Mouse (Mus musculus) forebrain, embryonic 14.5 days (tissue): ENCODE measurements around the gene Evx2. TPM values are rescaled to one million over a fixed set of nuclear protein-coding genes. Genes with fewer than 3 reads are reported as not detected.
A peak's percentile ranks its signal among the peaks of the same experiment; 100 is the strongest.

Experiments
- ATAC-seq: fragments of 200-750 bp; cut with Nextera tagmentation; 2 replicates; pipeline ENCODE4 v1.8.0; 2017; ENCODE audit warnings: mild to moderate bottlenecking, moderate library complexity
- DNase-seq: peaks from one replicate; pipeline ENCODE4 v3.0.0-alpha.2; 2015; ENCODE audit warnings: low spot score
- H3K27ac ChIP-seq: fragments of 300-500 bp; sonication (generic); 2 replicates; pipeline ENCODE4 v1.5.1; 2014; ENCODE audit warnings: low read depth, mild to moderate bottlenecking, control low read depth, low read length, moderate library complexity
- H3K27me3 ChIP-seq: fragments of 300-500 bp; sonication (generic); replicated peaks from 2 replicates; pipeline ENCODE4 v1.6.1; 2014; ENCODE audit warnings: low read length, control low read depth, mixed read lengths; ENCODE audit not compliant: control insufficient read depth, insufficient read depth
- H3K36me3 ChIP-seq: fragments of 300-500 bp; sonication (generic); 2 replicates; pipeline ENCODE4 v1.6.1; 2014; ENCODE audit warnings: low read length, control low read depth; ENCODE audit not compliant: control insufficient read depth, insufficient read depth
- H3K4me1 ChIP-seq: fragments of 300-500 bp; sonication (generic); 2 replicates; pipeline ENCODE4 v1.6.1; 2014; ENCODE audit warnings: antibody characterized with exemption, low read length, control low read depth; ENCODE audit not compliant: control insufficient read depth, insufficient read depth
- H3K4me2 ChIP-seq: fragments of 300-500 bp; sonication (generic); 2 replicates; pipeline ENCODE4 v1.6.1; 2014; ENCODE audit warnings: mild to moderate bottlenecking, control low read depth, low read length
- H3K4me3 ChIP-seq: fragments of 300-500 bp; sonication (generic); 2 replicates; pipeline ENCODE4 v1.5.1; 2014; ENCODE audit warnings: low read depth, low read length, control low read depth
- H3K9ac ChIP-seq: fragments of 300-500 bp; sonication (generic); 2 replicates; pipeline ENCODE4 v1.6.1; 2014; ENCODE audit warnings: mild to moderate bottlenecking, low read length, control low read depth, moderate library complexity
- H3K9me3 ChIP-seq: fragments of 300-500 bp; sonication (generic); replicated peaks from 2 replicates; pipeline ENCODE4 v1.6.1; 2016; ENCODE audit warnings: low read length, control low read depth, mixed read lengths; ENCODE audit not compliant: control insufficient read depth
- WGBS: fragments of 180-500 bp; shearing (Covaris S2); extraction: QIAGEN DNeasy Blood & Tissue Kit; methylation state at CpG from one replicate; pipeline ENCODE4 v1.1.7; 2014; 5-methylcytosine and 5-hydroxymethylcytosine counted together
- polyA plus RNA-seq: library from polyadenylated mRNA; unstranded; fragments of >200 nt; fragmentation: Nextera tagmentation; extraction: Ambion mirVana; gene quantifications from 2 replicates; pipeline ENCODE4 v1.2.1, GENCODE M21; 2014

Gene Evx2
- polyA plus RNA-seq, 1 experiment from 2014 or later, result not detected

DNA sequence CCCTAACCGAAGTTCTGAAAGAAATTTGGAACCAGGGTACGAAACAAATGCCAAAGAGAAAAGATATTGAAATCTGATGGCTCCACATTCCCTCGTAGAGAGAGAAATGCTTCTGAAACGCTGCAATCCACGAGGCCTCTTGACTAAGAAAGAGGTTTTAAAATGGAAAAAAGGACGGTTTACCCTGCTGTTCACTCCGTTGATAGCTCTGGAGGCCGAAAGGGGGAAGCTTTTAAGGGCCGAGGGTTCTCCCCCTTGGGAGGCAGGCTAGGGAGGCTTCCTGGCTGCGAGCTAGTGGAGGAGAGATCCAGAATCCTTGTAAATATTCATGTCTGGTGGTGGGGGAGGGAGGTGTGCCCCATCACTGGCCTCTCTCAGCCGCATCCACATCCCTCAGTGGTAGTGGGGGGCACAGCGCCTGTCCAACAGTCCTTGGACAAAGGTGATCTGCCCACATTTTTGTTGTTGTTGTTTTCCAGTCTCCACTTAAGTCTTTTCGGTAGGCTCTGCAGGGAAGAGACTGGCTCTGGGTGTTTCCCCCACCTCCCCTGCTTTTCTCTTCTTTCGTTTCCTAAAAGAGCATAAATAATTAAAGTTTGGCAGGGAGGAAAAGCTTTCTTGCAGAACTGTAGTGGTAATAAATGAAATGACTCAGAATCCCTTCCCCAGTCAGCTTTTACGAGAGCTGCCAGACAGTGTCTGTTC is 19.7 kb upstream of the Evx2 start, which contains the start of gene Hoxd11:
Hoxd11 (plus strand) TSS at position 667 of the 705 bp plus-strand sequence.
- H3K4me2 ChIP-seq, result no peak within 1 kb of the TSS
- ATAC-seq (no peak), DNase-seq (no peak)
- peaks cover 100% of the 10 kb centered on the region for H3K27me3 ChIP-seq
- H3K27ac ChIP-seq, result no peak within 1 kb of the TSS
- no peak within 1 kb of the TSS for H3K4me3 ChIP-seq
- 2% methylated on average over 15 of the region's 15 CpGs for WGBS
- H3K9me3 ChIP-seq, result no peaks in the 10 kb centered on the region
- H3K36me3 ChIP-seq, result no peaks in the 10 kb centered on the region
- H3K4me1 ChIP-seq, result no peaks in the 10 kb centered on the region
- no peak within 1 kb of the TSS for H3K9ac ChIP-seq

- peaks cover 100% of the 10 kb centered on the region for H3K27me3 ChIP-seq
- no peaks in the 10 kb centered on the region for H3K9me3 ChIP-seq
- H3K9ac ChIP-seq, result no peak overlapping the region
- no peak overlapping the region for H3K4me2 ChIP-seq
- no peak for ATAC-seq
- no peak overlapping the region for H3K4me3 ChIP-seq
- no peaks in the 10 kb centered on the region for H3K36me3 ChIP-seq
- no peak for DNase-seq
- WGBS, result 9% methylated on average over 2 of the region's 2 CpGs
- H3K4me1 ChIP-seq, result no peaks in the 10 kb centered on the region
- no peak overlapping the region for H3K27ac ChIP-seq
Measured at GRCm38 (mm10) chr2:74677106-74677505, 17.7 kb upstream of the Evx2 start.

GRCm38 (mm10) chr2:74676376-74677052 is 17.2 kb upstream of the Evx2 start:
- H3K9me3 ChIP-seq, result no peaks in the 10 kb centered on the region
- no peaks in the 10 kb centered on the region for H3K4me1 ChIP-seq
- DNase-seq (no peak), ATAC-seq (no peak)
- H3K9ac ChIP-seq, result no peak overlapping the region
- H3K4me3 ChIP-seq, result no peak overlapping the region
- no peaks in the 10 kb centered on the region for H3K36me3 ChIP-seq
- H3K27me3 ChIP-seq, result peaks cover 100% of the 10 kb centered on the region
- no peak overlapping the region for H3K27ac ChIP-seq
- no peak overlapping the region for H3K4me2 ChIP-seq
- 3% methylated on average over 9 of the region's 9 CpGs for WGBS

- DNase-seq, result no peak
- H3K4me1 ChIP-seq, result no peaks in the 10 kb centered on the region
- 5% methylated on average over 24 of the region's 24 CpGs for WGBS
- no peak overlapping the region for H3K9ac ChIP-seq
- peaks cover 100% of the 10 kb centered on the region for H3K27me3 ChIP-seq
- no peak overlapping the region for H3K4me2 ChIP-seq
- H3K36me3 ChIP-seq, result no peaks in the 10 kb centered on the region
- H3K27ac ChIP-seq, result no peak overlapping the region
- no peak overlapping the region for H3K4me3 ChIP-seq
- no peak for ATAC-seq
- H3K9me3 ChIP-seq, result no peaks in the 10 kb centered on the region
Measured at GRCm38 (mm10) chr2:74675666-74676282, 16.4 kb upstream of the Evx2 start.

- ATAC-seq, result no peak
- H3K4me2 ChIP-seq, result no peak within 1 kb of the TSS
- peaks cover 97% of the 10 kb centered on the region for H3K27me3 ChIP-seq
- 2% methylated on average over 47 of the region's 47 CpGs for WGBS
- no peaks in the 10 kb centered on the region for H3K36me3 ChIP-seq
- DNase-seq, result no peak
- H3K9me3 ChIP-seq, result no peaks in the 10 kb centered on the region
- H3K4me3 ChIP-seq, result no peak within 1 kb of the TSS
- no peak within 1 kb of the TSS for H3K27ac ChIP-seq
- H3K4me1 ChIP-seq, result no peaks in the 10 kb centered on the region
- H3K9ac ChIP-seq, result no peak within 1 kb of the TSS
Measured at GRCm38 (mm10) chr2:74674881-74675665, 15.7 kb upstream of the Evx2 start, which contains the start of gene Hoxd12. Gene Hoxd12, plus strand, starts transcription at chr2:74675013.

GRCm38 (mm10) chr2:74673835-74674425 is 14.6 kb upstream of the Evx2 start:
- no peaks in the 10 kb centered on the region for H3K9me3 ChIP-seq
- H3K27me3 ChIP-seq, result peaks cover 97% of the 10 kb centered on the region
- no peaks in the 10 kb centered on the region for H3K36me3 ChIP-seq
- H3K27ac ChIP-seq, result no peak overlapping the region
- no peak for ATAC-seq
- WGBS, result 2% methylated on average over 24 of the region's 24 CpGs
- no peak overlapping the region for H3K4me3 ChIP-seq
- H3K4me2 ChIP-seq, result no peak overlapping the region
- H3K4me1 ChIP-seq, result no peaks in the 10 kb centered on the region
- no peak overlapping the region for H3K9ac ChIP-seq
- DNase-seq, result no peak

- 0 out of 2 replicates have a peak overlapping the region, but pooled peaks have one; percentile 8 for H3K4me3 ChIP-seq
- WGBS, result 2% methylated on average over 40 of the region's 40 CpGs
- DNase-seq (peak; percentile 70), ATAC-seq (peak; percentile 61)
- no peak overlapping the region for H3K9ac ChIP-seq
- 0 out of 2 replicates have a peak, but pooled peaks cover 3% of the 10 kb centered on the region for H3K4me1 ChIP-seq
- peaks cover 97% of the 10 kb centered on the region for H3K27me3 ChIP-seq
- H3K36me3 ChIP-seq, result no peaks in the 10 kb centered on the region
- H3K9me3 ChIP-seq, result no peaks in the 10 kb centered on the region
- H3K4me2 ChIP-seq, result peak overlapping the region; percentile 46
- no peak overlapping the region for H3K27ac ChIP-seq
Measured at GRCm38 (mm10) chr2:74672481-74673362, 13.4 kb upstream of the Evx2 start.
